Mouse (Mus musculus): ENCODE data around the gene Bace2. TPM values are rescaled to one million over a fixed set of nuclear protein-coding genes. Genes with fewer than 3 reads are reported as not detected.

Bace2 gene
- total RNA-seq, 4 experiments from 2014 or later: 0.97 to 4.4 (median 1.6) TPM

DNA sequence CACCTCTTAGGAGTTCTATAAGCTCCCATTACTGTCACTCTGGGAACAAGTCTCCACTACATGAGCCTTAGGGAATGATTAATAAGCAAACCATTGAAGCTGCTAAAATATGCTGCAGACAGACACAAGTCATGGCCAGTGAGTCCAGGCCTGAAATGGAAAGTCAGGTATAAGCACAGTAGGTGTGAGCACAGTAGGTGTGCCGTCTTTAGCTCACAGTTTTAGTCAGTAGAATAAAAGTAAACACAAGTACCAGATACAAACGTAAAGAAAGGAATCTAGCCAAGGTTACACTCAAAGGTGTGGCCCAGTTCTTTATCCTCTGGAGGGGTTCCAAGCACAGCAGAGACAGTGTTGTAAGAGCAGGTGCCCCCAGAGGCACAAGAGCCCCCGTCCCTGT is 110.9 kb downstream of the Bace2 start:
- no peak for DNase-seq (ENCODE audit: low spot score in 2 of 2)

DNA sequence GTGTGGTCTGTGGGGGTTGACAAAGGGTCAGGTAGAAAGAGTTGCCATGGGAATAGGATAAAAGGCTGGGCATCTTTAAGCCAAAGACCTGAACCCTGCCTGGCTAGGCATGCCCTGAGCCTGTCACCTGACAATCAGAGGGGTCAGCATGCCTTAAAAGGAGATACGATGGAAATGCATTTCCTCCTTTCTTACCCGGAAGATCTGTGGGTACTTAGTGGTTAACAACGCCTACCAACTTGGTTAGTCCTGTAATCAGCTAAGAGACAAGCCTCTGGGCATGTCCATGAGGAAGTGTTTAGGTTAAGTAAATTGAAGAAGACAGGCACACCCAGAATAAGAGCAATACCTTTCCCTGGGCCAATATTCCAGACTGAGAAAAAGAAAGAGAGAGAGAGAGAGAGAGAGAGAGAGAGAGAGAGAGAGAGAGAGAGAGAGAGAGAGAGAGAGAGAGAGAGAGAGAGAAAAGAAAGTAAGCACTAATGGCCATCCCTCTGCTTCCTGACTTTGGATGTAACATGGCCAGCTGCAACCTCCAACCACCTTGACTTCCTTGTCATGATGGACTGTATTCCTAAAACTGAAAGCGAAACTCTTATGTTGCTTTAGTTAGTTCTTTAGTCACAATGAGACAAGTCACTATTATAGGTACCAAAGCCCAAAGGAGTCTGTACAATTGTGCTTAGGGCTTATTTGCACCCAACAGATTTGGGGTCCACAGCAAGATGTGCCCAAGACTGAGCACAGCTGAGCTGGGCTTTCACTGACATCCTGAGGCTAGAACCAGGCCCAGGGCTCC is 111.7 kb downstream of the Bace2 start:
- no peak for DNase-seq (ENCODE audit: low spot score in 2 of 2)

DNA sequence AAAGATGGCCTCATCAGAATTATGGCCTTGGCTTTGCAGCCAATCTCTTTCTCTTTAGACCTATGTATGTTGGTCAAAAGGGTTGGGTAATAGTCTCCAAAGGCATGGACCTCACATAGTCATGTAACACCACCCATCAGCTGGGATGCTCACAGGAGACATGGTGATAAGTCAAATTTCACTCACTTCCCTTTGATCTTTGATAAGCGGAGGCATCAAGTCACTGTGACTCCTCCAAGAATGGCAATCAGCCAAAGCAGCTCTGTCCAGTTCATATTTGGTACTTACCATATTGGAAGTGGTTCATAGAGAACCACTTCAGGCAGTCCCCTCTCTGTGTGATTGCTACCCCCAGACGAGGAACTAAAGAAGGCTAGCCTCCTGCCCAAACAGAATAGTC is 118.1 kb downstream of the Bace2 start:
- DNase-seq (ENCODE audit: low spot score in 2 of 2): no peak

DNA sequence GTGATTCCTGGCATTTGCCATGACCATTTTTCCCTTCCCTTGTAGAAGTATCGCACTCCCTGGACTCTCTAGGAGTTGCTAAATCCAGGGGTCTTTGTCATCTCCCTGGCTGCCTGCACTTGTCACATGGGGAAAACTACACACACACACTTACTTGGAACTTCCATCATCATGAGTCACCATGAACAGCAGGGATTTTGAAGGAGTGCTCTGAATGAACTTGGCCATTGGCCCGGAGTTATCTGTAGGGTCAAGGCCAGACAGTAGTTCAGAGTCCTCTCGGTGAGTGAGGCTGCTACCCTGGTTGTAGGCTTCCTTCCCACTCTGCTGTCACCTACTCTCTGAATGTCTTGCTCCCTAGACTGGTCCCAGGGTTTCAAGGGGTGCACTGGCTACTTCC is 119.0 kb downstream of the Bace2 start:
- peak in 1 of 2 experiments; percentile 13 for DNase-seq (ENCODE audit: low spot score in 2 of 2)

DNA sequence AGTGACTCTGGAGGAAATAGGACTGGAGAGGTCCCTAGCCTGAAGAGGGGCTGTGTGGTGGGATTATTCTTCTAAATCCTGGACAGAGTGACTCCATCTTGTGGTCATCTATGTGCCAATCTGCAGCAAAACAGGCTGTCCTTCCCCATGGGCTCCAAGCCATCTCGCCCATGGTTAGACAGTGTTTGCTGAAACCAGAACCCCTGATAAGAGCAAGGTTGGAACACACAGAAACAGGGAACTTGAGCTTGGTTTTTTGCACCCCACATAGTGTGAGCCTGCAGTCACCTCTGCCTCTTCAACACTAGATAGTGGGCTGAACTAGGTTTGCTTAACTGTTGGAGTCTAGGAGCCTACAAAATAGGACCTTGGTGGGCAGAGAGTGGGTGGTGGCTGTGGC is 120.0 kb downstream of the Bace2 start:
- no peak for DNase-seq (ENCODE audit: low spot score in 2 of 2)

DNA sequence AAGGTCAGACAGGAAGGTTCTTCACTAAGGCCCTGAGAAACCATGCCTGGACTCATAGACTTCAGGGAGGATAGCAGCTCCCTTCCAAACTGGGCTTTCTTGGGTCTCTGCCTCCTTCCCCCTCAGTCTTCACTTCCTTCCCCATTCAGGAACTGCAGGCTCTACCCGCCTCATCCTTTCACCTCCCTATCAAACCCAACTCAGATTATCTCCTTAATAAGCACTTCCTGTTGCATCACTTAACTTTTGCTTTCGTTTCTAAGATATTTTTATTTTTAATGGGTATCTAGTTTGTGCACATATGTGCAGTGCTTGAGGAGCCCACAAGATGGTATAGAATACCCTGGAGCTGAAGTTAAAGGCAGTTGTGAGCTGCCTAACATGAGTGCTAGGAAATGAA is 122.1 kb downstream of the Bace2 start:
- no peak for DNase-seq (ENCODE audit: low spot score in 2 of 2)

DNA sequence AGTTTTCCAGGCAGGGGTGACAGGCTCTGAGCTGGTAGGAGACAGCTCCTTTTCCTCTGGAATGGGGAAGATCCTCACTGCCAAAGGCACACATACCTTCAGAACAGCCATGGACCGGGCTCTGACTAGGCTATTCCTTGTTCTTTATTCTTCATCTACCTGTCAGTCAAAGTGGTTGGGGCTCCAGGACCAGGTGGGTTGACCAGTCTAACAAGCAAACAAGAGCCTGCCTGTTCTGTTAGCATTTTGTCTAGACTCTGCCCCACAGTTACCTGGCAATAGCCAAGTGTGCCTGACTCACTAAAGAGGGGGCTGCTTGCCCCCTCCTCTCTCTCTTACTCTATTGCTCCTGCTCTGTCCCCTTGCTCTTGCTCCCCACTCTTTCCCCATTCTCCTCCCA is 135.8 kb downstream of the Bace2 start:
- no peak for DNase-seq (ENCODE audit: low spot score in 2 of 2)

Other genes with a start within 250 kb of the Bace2 start
- gene Dscam, start 186.0 kb upstream of the Bace2 start, total RNA-seq (2022): under 1 TPM in 3 of 4 experiments, not detected in 1; 0.02 to 0.11 (median 0.04) TPM
- under 1 TPM in 3 of 4 experiments, not detected in 1; 0.13 to 0.51 (median 0.31) TPM for gene Mx1, start 106.2 kb downstream of the Bace2 start, total RNA-seq (2022)
- gene Fam3b, start 158.1 kb downstream of the Bace2 start, total RNA-seq (2022): not detected

Data from gastrocnemius, adult 8-10 months (tissue).